24 mouse cellular contexts compared by ENCODE assay signal in the genomic region with DNA sequence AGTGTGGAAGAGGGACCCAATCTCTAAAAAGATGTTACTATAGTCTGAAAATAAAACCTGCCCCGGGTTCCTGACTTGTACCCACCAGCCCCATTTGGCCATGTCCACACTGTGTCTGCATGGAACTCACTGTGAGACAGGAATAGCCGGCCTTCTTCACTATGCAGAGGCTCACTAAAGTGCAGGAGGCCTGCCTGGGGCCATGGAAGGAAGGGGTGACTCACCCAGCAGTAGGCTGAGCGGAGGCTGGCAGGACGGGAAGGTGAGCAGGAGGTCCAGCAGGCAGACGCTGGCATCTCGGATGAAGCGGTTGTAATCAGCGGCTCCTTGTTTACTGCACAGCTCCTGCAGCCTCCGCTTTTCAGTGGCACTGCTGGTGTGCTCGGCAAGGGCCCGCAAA. TPM values are rescaled to one million over a fixed set of nuclear protein-coding genes. Genes with fewer than 3 reads are reported as not detected.
DNase-seq lines count a peak whose midpoint lies in the region; ATAC-seq and TF ChIP-seq lines count a peak whose summit lies in the region.
"Had no signal": no experiment of that assay in that cellular context is flagged by ENCODE, and none has a peak within 500 bp of the region (broad histone marks: within the 10 kb centered on the region; RNA-seq: fewer than 3 reads in every experiment).

No protein-coding gene starts in this region.

- no peak for TF ChIP-seq POLR2A in olfactory bulb, adult 2 months (IDR thresholded peaks at IDR 0.05; ENCODE audit: insufficient read depth, low read depth, low read length)

- TF ChIP-seq CTCF in olfactory bulb, adult 2 months (IDR thresholded peaks at IDR 0.05; ENCODE audit: insufficient read depth, low read depth, low read length): no peak

- no peaks in the 10 kb centered on the region for H3K9me3 ChIP-seq in forebrain, embryonic 11.5 days (ENCODE audit: control insufficient read depth, low read length)
- no peaks in the 10 kb centered on the region for H3K9me3 ChIP-seq in forebrain, embryonic 15.5 days
- no peaks in the 10 kb centered on the region for H3K9me3 ChIP-seq in neural tube, embryonic 13.5 days
- H3K9me3 ChIP-seq: embryonic facial prominence, embryonic 13.5 days; forebrain, embryonic 13.5 days; G1E; heart, embryonic 10.5 days; hindbrain, embryonic 10.5 days had no signal

- H3K27me3 ChIP-seq in forebrain, embryonic 11.5 days (ENCODE audit: control insufficient read depth, insufficient read depth, low read length): no peaks in the 10 kb centered on the region
- no peaks in the 10 kb centered on the region for H3K27me3 ChIP-seq in forebrain, embryonic 15.5 days
- no peaks in the 10 kb centered on the region for H3K27me3 ChIP-seq in neural tube, embryonic 13.5 days
- H3K27me3 ChIP-seq: embryonic facial prominence, embryonic 13.5 days; forebrain, embryonic 13.5 days had no signal

- H3K9ac ChIP-seq in forebrain, embryonic 11.5 days (ENCODE audit: low read length): no peak overlapping the region
- H3K9ac ChIP-seq in forebrain, embryonic 15.5 days (replicated peaks): no peak overlapping the region
- 0 out of 2 replicates have a peak overlapping the region, but pooled peaks have one; percentile 8 for H3K9ac ChIP-seq in neural tube, embryonic 13.5 days
- H3K9ac ChIP-seq: embryonic facial prominence, embryonic 13.5 days; forebrain, embryonic 13.5 days; hindbrain, embryonic 14.5 days had no signal

- WGBS in forebrain, embryonic 11.5 days: 93% methylated on average over 11 of the region's 11 CpGs
- WGBS in forebrain, embryonic 15.5 days: 93% methylated on average over 11 of the region's 11 CpGs
- WGBS in neural tube, embryonic 13.5 days: 91% methylated on average over 11 of the region's 11 CpGs
- 58% methylated on average over 11 of the region's 11 CpGs for whole genome bisulfite sequencing in olfactory bulb, adult 2 months

- H3K4me1 ChIP-seq in forebrain, embryonic 11.5 days (replicated peaks; ENCODE audit: control insufficient read depth, insufficient read depth, low read length): no peaks in the 10 kb centered on the region
- H3K4me1 ChIP-seq in forebrain, embryonic 15.5 days: no peaks in the 10 kb centered on the region
- H3K4me1 ChIP-seq in neural tube, embryonic 13.5 days (replicated peaks): peaks cover 8% of the 10 kb centered on the region
- H3K4me1 ChIP-seq in olfactory bulb, adult 2 months (ENCODE audit: control insufficient read depth, insufficient read depth, low read length): peaks cover 21% of the 10 kb centered on the region
- H3K4me1 ChIP-seq: embryonic facial prominence, embryonic 13.5 days had no signal

- H3K36me3 ChIP-seq in forebrain, embryonic 11.5 days (ENCODE audit: control insufficient read depth, insufficient read depth, low read length): peaks cover 7% of the 10 kb centered on the region; the same call in 1 of the 2 replicates
- H3K36me3 ChIP-seq in forebrain, embryonic 15.5 days: peaks cover 53% of the 10 kb centered on the region
- H3K36me3 ChIP-seq in neural tube, embryonic 13.5 days: peaks cover 75% of the 10 kb centered on the region

- H3K27ac ChIP-seq in forebrain, embryonic 11.5 days (ENCODE audit: low read depth, low read length): no peak overlapping the region
- H3K27ac ChIP-seq in forebrain, embryonic 15.5 days (replicated peaks): no peak overlapping the region
- no peak overlapping the region for H3K27ac ChIP-seq in neural tube, embryonic 13.5 days (replicated peaks)
- H3K27ac ChIP-seq in olfactory bulb, adult 2 months (ENCODE audit: insufficient read depth, low read depth, low read length): peak overlapping the region; percentile 78
- H3K27ac ChIP-seq: forebrain, embryonic 13.5 days; gastrocnemius, adult 2 months; heart, embryonic 10.5 days; hindbrain, embryonic 10.5 days; hindbrain, embryonic 14.5 days had no signal

- H3K4me3 ChIP-seq in forebrain, embryonic 11.5 days (ENCODE audit: low read depth, low read length): no peak overlapping the region
- H3K4me3 ChIP-seq in forebrain, embryonic 15.5 days: no peak overlapping the region
- no peak overlapping the region for H3K4me3 ChIP-seq in neural tube, embryonic 13.5 days
- H3K4me3 ChIP-seq in olfactory bulb, adult 2 months (ENCODE audit: insufficient read depth, low read depth, low read length): no peak overlapping the region
- H3K4me3 ChIP-seq: embryonic facial prominence, embryonic 13.5 days; forebrain, embryonic 13.5 days; gastrocnemius, adult 2 months; heart, embryonic 10.5 days; hindbrain, embryonic 10.5 days had no signal

- no peak overlapping the region for H3K4me2 ChIP-seq in forebrain, embryonic 11.5 days (ENCODE audit: low read depth, low read length, severe bottlenecking)
- no peak overlapping the region for H3K4me2 ChIP-seq in forebrain, embryonic 15.5 days (replicated peaks)
- no peak overlapping the region for H3K4me2 ChIP-seq in neural tube, embryonic 13.5 days
- H3K4me2 ChIP-seq: embryonic facial prominence, embryonic 13.5 days; forebrain, embryonic 13.5 days; hindbrain, embryonic 14.5 days had no signal

- peak; percentile 29 for DNase-seq in forebrain, embryonic 11.5 days (ENCODE audit: low spot score)
- DNase-seq in neural tube, embryonic 10.5 days (ENCODE audit: extremely low spot score, low spot score): no peak
- DNase-seq in NIH3T3 (ENCODE audit: low read depth): peak; percentile 1
- no peak for DNase-seq in thymus, postnatal 4 days
- DNase-seq in kidney, postnatal 10 days: no peak
- DNase-seq: adrenal gland, adult 2 months; adrenal gland, postnatal 25 days; cerebellum, adult 18-20 months; cerebellum, adult 9-11 months; cerebellum, postnatal 36 days; gastrocnemius, adult 2 months; gastrocnemius, postnatal 25 days had no signal

- no peak for ATAC-seq in forebrain, embryonic 11.5 days (replicated peaks; ENCODE audit: low FRiP score)
- no peak for ATAC-seq in forebrain, embryonic 15.5 days (replicated peaks)
- ATAC-seq in neural tube, embryonic 13.5 days (ENCODE audit: low read depth): no peak
- ATAC-seq: activated CD4-positive, CD25-positive, alpha-beta regulatory T cell, adult 4 months; forebrain, embryonic 13.5 days; intestine, embryonic 16.5 days had no signal

RNA-seq across cellular contexts. Expression of gene Mtrr, which starts 13.4 kb away (rescaled TPM):
- polyA plus RNA-seq in forebrain, embryonic 11.5 days (2014; fragmentation: Nextera tagmentation; extraction: Ambion mirVana): 21.6 and 22.3 TPM in 2 replicates
- 14.3 and 14.4 TPM in 2 replicates for polyA plus RNA-seq in forebrain, embryonic 15.5 days (2015; fragmentation: Nextera tagmentation; extraction: Ambion mirVana)
- 11.2 and 14.3 TPM in 2 replicates for polyA plus RNA-seq in neural tube, embryonic 13.5 days (2015; fragmentation: Nextera tagmentation; extraction: Ambion mirVana)
- polyA plus RNA-seq in olfactory bulb, adult 2 months (2012; ENCODE audit: insufficient read depth, insufficient read length, low replicate concordance, missing spikeins): not detected in 2 replicates

RNA-seq across cellular contexts. Expression of gene Fastkd3, which starts 13.5 kb away (rescaled TPM):
- polyA plus RNA-seq in forebrain, embryonic 11.5 days (2014; fragmentation: Nextera tagmentation; extraction: Ambion mirVana): 43.4 and 46.6 TPM in 2 replicates
- 28.0 and 33.4 TPM in 2 replicates for polyA plus RNA-seq in forebrain, embryonic 15.5 days (2015; fragmentation: Nextera tagmentation; extraction: Ambion mirVana)
- polyA plus RNA-seq in neural tube, embryonic 13.5 days (2015; fragmentation: Nextera tagmentation; extraction: Ambion mirVana): 24.7 and 32.9 TPM in 2 replicates
- not detected in 2 replicates for polyA plus RNA-seq in olfactory bulb, adult 2 months (2012; ENCODE audit: insufficient read depth, insufficient read length, low replicate concordance, missing spikeins)

RNA-seq across cellular contexts. Expression of gene 1700001L19Rik, which starts 28.7 kb away (rescaled TPM):
- 0.93 and 1.1 TPM in 2 replicates for polyA plus RNA-seq in forebrain, embryonic 11.5 days (2014; fragmentation: Nextera tagmentation; extraction: Ambion mirVana)
- 3.4 and 4.3 TPM in 2 replicates for polyA plus RNA-seq in forebrain, embryonic 15.5 days (2015; fragmentation: Nextera tagmentation; extraction: Ambion mirVana)
- 2.9 and 3.8 TPM in 2 replicates for polyA plus RNA-seq in neural tube, embryonic 13.5 days (2015; fragmentation: Nextera tagmentation; extraction: Ambion mirVana)
- not detected in 2 replicates for polyA plus RNA-seq in olfactory bulb, adult 2 months (2012; ENCODE audit: insufficient read depth, insufficient read length, low replicate concordance, missing spikeins)
- polyA plus RNA-seq: activated CD4-positive, CD25-positive, alpha-beta regulatory T cell, adult 4 months; C2C12; G1E had no signal

Comparison
In these comparisons a context has a peak if more than half of its experiments do, and no peak if none do; other contexts are left out.
1. DNase-seq: peak in forebrain, embryonic 11.5 days (single experiment) and NIH3T3 (single experiment); none in neural tube, embryonic 10.5 days (single experiment), thymus, postnatal 4 days (single experiment) and kidney, postnatal 10 days (single experiment).
2. RNA of gene Fastkd3, which starts 13.5 kb away (polyA plus RNA-seq): 43.4 to 46.6 TPM in forebrain, embryonic 11.5 days, 28.0 to 33.4 TPM in forebrain, embryonic 15.5 days and 24.7 to 32.9 TPM in neural tube, embryonic 13.5 days; not detected in olfactory bulb, adult 2 months; every median in the first group is over 10 times any median in the second.